Mouse (Mus musculus): Measurements from ENCODE around the gene Mrpl14.

DNA sequence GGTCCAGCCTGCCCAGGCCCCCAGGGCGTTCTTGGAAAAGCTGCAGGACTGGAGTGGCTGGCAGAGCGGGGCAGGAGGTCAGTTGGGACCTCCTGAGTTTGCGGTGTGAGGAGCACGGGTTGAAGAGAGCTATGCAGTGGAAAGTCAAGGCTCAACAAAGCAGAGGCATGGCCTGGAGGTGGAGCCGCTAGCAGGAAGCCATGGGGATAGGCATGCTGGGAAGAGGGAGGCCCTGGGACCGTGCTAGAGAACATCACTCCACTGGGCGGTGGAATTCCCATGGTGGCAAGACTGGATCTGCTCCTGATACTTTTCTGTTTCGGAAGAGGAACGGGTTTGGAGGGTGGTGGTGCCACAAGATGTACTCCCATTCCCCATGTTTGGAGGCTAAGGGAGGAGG is 10.9 kb downstream of the Mrpl14 start:
- TF ChIP-seq TAL1 (IDR thresholded peaks at IDR 0.05; ENCODE audit: low read length), result no peak
- TF ChIP-seq GATA1 (IDR thresholded peaks at IDR 0.05; ENCODE audit: low read length), result no peak

All from erythroblast, embryonic 14.5 days (primary cell).